Mouse (Mus musculus): ENCODE data around the gene Fastkd1.
"Not testable (repeated sequence)": the region's sequence is repeated elsewhere in the genome, so short reads cannot be mapped to it uniquely, and the experiment has no call there.

Gene Fastkd1

DNA sequence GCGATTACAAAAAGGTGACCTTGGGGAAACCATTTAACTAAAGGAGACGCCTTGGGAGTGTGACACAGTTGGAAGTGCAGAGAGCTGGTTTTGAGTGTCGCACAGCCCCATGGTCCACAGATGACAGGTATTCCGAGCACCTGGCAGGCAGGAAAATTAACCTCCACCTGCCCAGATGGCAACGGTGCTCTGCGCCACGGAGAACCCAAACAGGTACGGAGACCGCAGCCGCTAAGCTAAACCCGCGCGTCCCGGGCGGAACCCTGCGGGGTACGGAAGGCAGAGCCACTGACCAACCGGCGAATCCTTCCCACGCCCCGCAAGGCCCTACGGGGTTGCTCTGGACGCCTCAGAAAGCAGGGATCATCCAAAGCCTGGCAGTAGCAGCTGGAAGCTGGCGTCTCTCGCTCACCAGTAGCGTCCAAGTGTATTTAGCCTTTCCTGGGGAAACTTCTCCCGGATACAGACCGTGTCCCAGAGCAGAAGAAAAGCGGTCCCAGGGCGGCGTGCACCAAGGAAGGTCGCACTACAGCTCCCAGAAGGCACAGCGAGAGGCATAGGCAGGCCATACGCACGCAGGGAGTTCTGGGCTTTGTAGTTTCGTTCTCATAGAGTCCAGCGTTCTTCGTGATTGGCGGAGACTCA lies at the start of gene Fastkd1:
Fastkd1 (minus strand) TSS at position 536 of the 645 bp plus-strand sequence.
- peak; percentile 75 to 81 for DNase-seq (ENCODE audit: low spot score in 2 of 2)

DNA sequence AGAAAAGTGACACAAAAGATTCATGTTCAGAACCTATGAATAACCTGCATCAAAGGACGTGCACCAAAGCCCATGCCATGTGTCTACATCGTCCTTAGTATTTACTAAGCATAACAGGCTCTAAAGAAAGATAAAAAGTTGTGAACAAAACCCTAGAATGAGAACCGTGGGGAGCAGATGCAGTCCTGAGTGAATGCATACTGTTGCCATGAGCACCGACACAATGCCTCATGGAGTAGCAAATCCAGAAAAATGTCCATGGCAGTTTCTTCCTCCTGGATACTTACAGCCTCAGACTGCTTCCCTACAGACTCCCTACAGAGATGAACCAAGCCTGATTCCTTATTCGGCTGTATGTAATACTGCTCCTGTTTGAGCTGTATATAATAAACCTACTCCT lies 47.7 kb upstream of the Fastkd1 start:
- DNase-seq (ENCODE audit: low spot score in 2 of 2), result no peak

DNA sequence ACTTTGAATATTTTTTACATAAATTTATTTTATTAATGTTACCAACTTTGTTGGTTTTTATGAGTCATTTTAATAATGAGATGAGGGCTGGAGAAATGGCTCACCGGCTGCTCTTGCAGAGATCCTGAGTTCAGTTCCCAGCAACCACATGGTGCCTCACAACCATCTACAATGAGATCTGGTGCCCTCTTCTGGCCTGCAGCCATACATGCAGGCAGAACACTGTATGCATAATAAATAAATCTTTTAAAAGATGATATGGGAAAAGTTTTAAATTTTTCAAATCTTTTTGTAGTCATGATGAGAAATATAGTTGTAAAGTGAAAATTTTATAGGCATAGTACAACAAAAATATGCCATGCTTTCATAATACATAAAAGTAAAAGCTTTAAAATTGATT lies 31.8 kb upstream of the Fastkd1 start:
- DNase-seq (ENCODE audit: low spot score in 2 of 2), result no peak

DNA sequence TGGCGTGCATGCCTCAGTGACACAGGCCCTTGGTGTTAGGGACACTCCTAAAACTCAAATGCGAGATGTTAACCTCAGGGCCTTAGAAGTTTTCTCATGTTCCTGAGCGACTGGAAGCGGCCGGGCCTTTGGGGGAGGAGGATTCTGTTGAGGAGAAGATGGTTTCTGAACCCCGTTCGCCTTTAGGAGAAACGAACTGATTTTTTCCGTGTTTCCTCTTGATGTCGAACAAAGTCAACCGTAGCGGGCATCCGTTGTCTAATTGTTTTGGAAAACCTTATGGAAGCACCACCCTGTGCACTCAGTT lies 10.2 kb upstream of the Fastkd1 start:
- no peak for DNase-seq (ENCODE audit: low spot score in 2 of 2)

DNA sequence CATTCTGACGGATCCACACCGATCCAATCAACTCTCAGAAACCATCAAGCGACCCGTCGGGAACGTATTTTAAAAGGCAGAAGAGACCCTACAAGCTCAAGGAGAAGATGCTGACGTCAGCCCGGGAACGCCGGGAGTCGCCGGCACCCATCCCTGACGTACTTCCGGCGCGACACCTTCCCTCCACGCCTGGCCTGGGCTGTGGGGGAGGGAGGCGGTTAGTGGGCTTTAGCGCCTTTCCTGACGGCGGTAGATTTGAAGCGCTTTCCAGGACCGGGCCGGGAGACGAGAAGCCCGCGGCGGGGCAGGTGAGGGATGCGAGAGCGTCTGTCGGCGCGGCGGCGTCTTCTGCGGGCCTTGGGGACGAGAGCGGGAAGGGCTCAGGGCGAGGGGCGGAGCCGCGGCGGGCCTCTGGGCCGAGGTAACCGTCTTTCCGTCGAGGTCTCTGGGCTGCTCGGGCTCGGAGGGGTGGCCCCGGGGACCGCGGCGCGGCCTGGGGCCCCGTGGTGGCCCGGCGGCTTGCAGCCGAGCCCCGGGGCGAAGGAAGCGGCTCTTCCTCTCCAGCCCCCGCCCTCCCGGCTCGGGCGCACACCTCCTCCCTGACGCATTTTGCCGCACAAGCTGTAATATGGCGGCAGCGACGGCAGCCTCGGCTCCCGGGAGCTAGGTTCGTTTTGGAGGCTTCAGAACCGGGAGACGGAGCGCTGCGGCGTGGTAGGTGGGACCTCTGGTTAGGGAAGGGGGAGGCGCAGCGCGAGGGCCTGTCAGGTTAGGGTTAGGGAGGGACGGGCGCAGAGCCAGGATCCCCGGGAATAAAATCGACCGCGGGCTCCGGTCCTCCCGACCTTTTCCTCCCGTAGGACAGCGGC lies 9.6 kb upstream of the Fastkd1 start:
- peak; percentile 86 for DNase-seq (ENCODE audit: low spot score in 2 of 2)

DNA sequence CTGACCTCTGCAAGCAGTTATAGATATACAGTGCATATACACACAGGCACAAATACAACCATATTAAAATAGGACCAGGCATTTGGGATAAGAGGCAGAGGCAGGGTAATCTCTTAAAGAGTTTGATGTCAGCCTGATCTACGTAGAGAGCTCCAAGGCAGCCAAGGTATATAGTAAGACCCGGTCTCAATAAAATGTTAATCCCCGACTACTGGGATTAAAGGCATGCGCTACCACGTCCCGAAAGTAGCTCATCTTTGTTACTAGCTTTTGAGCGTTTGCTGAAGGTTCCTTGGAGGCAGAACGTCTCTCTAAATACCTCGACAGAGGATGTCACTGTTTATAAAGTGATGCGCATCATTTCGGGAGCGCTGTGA lies 8.9 kb upstream of the Fastkd1 start, which contains the start of gene Ppig:
Ppig (plus strand) TSS at position 273 of the 377 bp plus-strand sequence.
- DNase-seq (ENCODE audit: low spot score in 2 of 2), result no peak

DNA sequence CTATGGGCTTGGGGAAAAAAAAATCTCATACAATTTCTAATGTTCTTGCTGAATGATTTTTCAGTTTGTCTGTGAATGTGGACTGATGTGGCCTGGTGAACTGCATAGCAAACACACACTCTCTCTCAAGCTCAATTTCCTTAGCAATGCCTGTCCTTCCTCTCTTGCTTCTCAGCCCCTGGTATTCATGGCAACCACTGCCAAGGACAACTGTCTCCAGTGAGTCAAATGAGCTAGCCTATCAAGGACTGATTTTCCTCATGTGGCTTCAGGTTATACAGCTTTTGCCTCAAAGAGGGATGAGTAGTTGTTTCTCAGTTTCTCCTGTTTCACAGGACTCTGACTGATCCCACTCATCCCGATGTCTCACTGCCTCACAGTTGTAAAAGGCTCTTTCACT lies 5.8 kb upstream of the Fastkd1 start:
- no peak for DNase-seq (ENCODE audit: low spot score in 2 of 2)

DNA sequence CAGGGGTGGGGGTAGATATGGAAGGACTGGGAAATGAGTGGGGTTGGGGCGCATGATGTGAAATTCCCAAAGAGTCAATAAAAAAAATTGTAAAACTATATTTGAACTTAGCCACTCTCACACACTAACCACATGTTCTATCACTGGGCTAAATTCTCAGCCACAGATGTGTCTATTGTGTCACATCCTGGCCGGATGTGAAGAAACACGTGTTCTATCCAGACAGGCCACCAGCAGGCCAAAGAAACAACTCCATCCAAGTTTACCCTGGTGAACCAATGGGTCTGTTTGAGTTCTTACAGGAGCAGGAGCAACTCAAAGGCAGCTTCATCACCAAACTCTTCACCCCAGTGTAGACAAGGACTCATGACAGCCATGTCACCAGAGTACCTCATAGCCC lies 3.2 kb upstream of the Fastkd1 start:
- no peak for DNase-seq (ENCODE audit: low spot score in 2 of 2)

DNA sequence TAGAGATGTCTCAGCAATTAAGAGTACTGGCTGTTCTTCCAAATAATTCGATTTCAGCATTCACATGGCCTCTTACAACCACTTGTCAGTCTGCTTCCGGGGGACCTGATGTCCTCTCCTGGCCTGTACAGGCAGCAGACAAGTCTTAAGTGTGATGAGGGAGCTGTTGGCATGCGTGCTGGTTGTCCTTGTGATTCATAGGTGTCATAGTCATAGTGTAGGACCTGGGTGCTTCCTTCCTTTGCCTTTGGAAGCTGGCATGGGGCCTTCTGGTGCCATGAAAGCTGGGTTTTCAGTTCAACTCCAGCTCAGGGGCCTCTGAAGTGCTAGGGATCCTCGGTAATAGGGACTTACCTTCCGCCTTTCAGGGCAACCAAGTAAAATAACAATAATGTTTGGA lies 810 bp upstream of the Fastkd1 start:
- no peak for DNase-seq (ENCODE audit: low spot score in 2 of 2)

DNA sequence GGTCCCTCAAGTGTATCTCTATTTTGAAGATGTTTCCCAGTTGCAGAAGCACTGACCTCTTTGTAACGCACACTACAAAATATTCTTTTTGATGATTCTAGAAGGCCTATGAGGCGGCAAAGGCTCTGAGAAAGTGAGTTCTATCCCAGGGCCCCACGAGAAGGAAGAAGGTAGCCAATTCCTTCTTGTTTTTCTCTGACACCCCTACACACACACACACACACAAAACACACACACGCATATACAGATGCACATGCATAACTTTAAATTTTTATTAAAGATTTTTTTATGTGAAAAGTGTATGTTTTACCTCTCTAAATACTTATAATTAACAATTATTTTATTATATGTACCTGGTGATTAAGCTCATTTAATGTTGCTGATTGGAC lies 304 bp upstream of the Fastkd1 start:
- no peak for DNase-seq (ENCODE audit: low spot score in 2 of 2)

DNA sequence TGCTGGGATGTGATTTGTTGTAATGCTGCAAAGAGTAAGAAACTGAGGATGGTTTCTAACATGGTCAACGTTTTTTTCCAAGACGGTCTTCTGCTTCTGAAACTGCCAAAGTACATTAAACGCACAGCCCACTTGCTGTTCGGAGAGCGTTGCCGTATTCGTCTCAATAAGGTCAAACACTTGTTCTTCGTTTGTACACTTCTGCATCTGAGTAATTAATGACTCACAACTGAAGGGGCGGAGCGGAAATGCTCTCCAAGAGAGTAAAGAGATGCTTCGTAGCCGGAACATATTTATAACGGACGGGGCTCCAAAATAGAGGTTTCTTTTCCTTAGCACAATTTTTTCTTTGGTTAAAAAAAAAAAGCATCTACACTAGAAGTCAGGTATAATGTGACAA lies 1.1 kb downstream of the Fastkd1 start:
- no peak for DNase-seq (ENCODE audit: low spot score in 2 of 2)

DNA sequence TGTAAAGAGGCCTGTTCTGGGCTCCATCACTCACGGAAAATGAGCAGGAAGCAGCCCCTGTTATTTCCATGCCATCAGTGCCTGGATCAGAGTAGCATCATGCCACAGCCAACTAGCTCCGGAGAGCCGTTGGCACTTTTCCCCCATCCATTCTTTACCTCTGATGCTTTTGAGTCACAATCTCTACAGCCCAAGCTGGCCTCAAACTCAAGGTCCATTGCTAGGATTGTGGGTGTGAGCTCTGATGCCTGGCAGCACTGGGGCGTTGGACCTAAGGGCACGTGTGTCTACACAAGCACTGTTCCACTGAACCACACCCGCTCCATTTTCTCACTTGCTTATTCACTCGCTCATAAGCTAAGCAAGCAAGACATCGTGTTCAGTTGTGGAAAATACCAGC lies 12.9 kb downstream of the Fastkd1 start:
- no peak for DNase-seq (ENCODE audit: low spot score in 2 of 2)

DNA sequence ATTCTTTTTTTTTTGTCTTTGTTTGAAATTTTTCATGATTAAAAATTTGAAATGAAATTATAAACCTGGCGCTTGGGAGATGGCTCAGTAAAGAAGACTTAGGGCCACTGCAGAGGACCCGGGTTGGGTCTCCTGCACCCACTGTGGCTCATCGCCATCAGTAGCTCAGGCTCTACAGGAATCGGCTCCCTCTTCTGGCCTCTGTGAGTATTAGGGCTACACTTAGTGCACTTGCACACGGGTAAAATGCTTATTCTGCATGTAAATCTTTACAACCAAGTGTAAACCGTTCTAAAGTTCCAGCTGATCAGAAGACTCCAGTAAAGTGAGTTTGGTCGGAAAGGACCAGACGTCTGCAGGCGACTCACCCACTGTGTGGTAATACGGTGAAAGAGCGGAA lies 19.8 kb downstream of the Fastkd1 start:
- no peak for DNase-seq (ENCODE audit: low spot score in 2 of 2)

DNA sequence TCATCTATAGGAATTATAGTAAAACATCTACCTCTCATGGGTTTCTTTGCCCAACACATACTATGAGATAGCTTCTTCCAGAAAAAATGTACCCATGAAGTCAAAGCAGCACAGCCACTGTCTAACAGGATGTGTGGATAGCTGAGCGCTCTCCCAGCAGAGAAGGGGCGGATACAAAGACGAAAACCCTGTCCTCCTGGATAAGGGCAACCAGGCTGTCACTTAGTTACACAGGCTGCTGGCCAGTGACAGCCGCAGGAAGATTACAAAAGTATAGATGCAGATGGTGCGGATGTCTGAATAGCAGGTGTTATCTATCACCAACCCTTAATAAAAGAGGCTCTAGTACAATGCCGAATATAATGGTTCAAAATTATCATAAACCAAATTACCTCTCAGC lies 22.5 kb downstream of the Fastkd1 start:
- no peak for DNase-seq (ENCODE audit: low spot score in 2 of 2)

DNA sequence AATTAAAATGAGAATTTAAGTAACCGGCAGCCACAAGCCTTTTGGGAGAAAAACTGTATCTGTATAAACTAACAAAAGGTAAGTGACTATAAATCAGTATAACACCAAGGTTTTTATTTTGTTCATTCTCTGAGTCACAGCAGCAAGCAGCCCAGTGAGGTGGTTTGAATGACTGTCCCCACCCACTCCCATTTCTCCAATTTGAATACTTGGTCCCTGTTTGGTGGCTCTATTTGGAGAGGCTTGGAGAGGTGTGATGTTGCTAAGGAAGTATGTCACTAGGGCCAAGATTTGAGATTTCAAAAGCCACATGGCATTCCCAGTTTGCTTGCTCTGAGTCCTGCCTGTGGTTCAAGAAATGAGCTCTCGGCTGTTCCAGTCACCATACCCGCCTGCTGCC lies 23.1 kb downstream of the Fastkd1 start:
- no peak for DNase-seq (ENCODE audit: low spot score in 2 of 2)

DNA sequence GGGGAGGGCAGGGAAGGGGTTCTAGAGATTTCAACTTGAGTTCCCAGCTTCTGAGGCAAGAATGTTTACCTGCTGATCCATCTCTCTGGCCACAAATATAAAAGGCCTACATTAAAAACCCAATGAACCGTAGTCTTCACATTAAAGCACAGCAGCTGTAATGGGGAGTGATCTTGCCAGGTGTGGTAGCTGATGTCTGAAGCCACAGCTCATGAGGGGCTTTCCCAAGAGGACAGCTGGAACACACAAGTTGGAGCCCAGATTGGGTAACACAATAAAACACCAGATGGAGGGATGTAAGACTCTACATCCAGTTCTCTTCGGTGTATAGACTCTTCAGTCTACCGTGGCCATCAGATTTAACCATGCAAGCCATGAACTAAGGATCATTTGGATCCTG lies 28.8 kb downstream of the Fastkd1 start:
- no peak for DNase-seq (ENCODE audit: low spot score in 2 of 2)

DNA sequence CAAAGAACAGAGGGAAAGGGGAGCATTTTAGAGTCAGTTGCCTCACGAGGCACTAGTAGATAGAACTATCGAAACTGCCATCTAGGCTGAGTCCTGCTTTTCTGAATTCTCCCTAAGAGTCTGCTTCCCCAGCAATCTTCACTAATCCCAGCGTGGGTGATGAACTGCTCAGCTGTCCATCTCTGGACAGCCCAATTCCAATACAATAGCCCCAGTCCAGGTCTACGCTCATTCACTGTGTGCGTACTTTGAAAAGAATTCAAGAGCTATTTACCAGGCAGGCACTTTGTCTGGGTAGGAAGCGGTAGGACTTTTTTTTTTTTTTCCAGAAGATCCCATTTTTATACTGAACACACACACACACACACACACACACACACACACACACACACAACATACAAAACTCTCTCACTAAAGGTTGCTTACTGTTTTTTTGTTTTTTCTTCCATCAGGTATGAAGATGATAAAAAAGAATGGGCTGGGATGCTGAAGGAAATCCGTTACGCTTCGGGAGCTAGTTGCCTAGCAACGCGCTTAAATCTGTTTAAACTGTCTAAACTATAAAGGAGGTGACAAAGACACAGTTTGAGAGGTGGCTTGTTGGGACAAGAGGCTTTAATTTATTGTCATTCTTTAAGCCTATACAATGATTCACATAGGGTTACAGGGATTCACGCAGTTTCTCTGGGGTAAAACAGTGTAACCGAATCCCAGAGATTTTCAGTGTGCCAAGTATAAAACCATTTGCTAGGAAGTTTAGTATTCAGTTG lies 30.1 kb downstream of the Fastkd1 start:
- DNase-seq (ENCODE audit: low spot score in 2 of 2), result no peak

DNA sequence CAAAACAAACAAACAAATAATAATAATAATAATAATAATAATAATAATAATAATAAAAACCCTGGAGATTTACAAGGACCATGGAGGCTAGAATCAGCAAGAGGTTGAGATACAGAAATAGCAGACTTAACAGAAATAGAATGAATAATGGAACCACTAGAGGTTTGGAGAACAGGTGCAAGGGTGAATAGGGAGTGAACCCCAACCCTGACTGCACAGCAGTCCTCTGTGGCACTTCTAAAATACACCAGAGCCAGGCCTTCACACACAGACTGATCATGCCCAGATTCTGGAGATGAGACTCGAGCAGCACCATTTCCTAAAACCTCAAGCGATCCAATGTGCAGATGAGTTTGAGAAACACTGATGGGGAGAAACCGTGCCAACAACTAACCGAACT lies 31.4 kb downstream of the Fastkd1 start:
- no peak for DNase-seq (ENCODE audit: low spot score in 2 of 2)

DNA sequence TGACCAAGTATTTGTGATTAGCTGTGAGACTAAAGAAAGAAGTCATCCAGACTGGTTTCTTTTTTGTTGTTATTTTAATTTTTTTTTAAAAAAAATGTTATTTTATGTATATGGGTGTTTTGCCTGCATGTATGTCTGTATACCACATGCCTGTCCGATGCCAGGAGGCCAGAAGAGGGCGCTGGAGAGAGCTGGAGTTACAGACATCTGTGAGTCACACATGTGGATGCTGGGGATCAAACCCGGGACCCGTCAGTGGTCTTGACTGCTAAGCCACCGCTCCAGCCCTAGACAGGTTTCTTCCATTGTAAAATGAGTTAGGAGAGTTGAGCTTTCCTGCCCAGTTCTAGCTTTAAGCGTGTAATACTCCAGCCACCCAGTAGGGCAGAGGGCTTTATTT lies 33.3 kb downstream of the Fastkd1 start:
- no peak for DNase-seq (ENCODE audit: low spot score in 2 of 2)

DNA sequence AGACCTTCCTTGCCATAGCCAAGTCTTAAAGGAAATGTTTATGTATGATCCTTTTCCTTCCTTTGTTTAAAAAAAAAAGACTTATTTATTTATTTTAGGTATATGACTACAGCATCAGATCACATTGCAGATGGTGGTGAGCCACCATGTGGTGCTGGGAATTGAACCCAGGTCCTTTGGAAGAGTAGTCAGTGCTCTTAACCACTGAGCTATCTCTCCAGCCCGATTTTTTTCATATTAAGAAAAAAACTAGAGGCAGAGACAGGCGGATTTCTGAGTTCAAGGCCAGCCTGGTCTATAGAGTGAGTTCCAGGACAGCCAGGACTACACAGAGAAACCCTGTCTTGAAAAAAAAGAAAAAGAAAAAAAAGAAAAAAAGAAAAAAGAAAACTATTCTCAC lies 36.1 kb downstream of the Fastkd1 start:
- not testable (repeated sequence) for DNase-seq (ENCODE audit: low spot score in 2 of 2)

DNA sequence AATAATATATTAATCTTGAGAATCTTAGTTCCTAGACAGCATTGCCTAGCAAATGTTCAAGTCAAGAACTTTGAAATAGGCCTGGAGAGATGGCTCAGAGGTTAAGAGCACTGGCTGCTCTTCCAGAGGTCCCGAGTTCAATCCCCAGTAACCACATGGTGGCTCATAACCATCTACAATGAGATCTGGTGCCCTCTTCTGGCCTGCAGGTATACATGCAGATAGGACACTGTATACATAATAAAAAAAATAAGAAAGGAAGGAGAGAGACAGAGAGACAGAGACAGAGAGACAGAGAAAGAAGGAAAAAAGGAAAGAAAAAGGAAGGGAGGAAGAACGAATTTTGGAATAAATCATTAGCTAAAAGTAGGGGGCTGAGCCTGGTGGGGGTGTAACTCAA lies 36.6 kb downstream of the Fastkd1 start:
- DNase-seq (ENCODE audit: low spot score in 2 of 2), result no peak

DNA sequence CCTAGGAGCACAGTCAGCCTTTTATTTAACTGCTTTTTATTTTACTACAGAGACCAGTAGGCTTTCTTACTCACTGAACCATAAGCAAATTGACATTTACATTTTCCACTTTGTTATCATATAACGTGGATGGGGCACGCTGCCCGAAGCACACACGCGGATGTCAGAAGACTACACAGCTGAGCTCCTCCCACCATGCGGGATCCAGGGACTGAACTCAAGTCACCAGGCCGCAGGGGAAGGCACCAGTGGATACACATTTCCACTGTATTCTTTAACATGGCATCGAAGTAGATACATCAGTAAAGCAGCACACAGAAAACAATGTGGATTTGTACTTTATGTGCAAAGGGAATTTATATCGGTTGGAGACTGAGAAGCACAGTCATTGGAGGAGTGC lies 38.0 kb downstream of the Fastkd1 start:
- DNase-seq (ENCODE audit: low spot score in 2 of 2), result no peak

DNA sequence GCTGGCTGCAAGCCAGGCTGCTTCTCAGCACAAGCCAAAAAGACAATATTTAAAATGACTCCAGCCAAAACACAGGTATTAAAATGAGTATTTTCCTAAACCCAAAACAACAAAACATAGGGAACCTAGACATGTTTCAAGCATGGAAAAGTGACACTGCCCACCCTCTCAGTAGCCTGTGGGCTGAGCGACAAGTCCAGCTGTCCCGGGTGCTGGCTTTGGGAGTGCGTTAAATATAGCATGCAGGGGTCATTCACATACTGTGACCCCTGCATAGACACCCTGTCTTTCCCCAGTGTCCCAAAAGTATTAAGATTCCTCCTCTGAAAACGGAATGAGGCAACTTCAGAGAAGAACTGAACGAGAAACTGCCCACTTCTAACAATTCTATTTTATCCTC lies 39.6 kb downstream of the Fastkd1 start:
- DNase-seq (ENCODE audit: low spot score in 2 of 2), result no peak
